Mouse (Mus musculus) midbrain, embryonic 10.5 days (tissue): ENCODE data around the gene Ubfd1. TPM values are rescaled to one million over a fixed set of nuclear protein-coding genes. Genes with fewer than 3 reads are reported as not detected.

Source experiments
- DNase-seq: peaks from one replicate; pipeline ENCODE4 v3.0.0-alpha.2; 2017; ENCODE audit warnings: low spot score
- H3K27ac ChIP-seq: fragments of 300-500 bp; sonication (generic); replicated peaks from 2 replicates; pipeline ENCODE4 v1.5.1; 2016; ENCODE audit warnings: mild to moderate bottlenecking
- H3K27me3 ChIP-seq: fragments of 300-500 bp; sonication (generic); 2 replicates; pipeline ENCODE4 v1.6.1; 2016; ENCODE audit warnings: low read depth, mild to moderate bottlenecking; ENCODE audit not compliant: poor library complexity, severe bottlenecking
- H3K36me3 ChIP-seq: fragments of 300-500 bp; sonication (generic); 2 replicates; pipeline ENCODE4 v1.6.1; 2016; ENCODE audit warnings: mild to moderate bottlenecking, moderate library complexity
- H3K4me1 ChIP-seq: fragments of 300-500 bp; sonication (generic); 2 replicates; pipeline ENCODE4 v1.6.1; 2016
- H3K4me3 ChIP-seq: fragments of 300-500 bp; sonication (generic); 2 replicates; pipeline ENCODE4 v1.5.1; 2016; ENCODE audit warnings: mild to moderate bottlenecking, moderate library complexity
- H3K9me3 ChIP-seq: fragments of 300-500 bp; sonication (generic); replicated peaks from 2 replicates; pipeline ENCODE4 v1.6.1; 2016; ENCODE audit warnings: mild to moderate bottlenecking
- WGBS: fragments of 180-500 bp; shearing (Covaris S2); methylation state at CpG from one replicate; pipeline ENCODE4 v1.1.7; 2016; 5-methylcytosine and 5-hydroxymethylcytosine counted together
- polyA plus RNA-seq: library from polyadenylated mRNA; unstranded; fragments of >200 nt; fragmentation: Nextera tagmentation; extraction: Ambion mirVana; gene quantifications from 2 replicates; pipeline ENCODE4 v1.2.1, GENCODE M21; 2016

Gene Ubfd1
- polyA plus RNA-seq, result 64.7 and 65.7 TPM in 2 replicates

DNA sequence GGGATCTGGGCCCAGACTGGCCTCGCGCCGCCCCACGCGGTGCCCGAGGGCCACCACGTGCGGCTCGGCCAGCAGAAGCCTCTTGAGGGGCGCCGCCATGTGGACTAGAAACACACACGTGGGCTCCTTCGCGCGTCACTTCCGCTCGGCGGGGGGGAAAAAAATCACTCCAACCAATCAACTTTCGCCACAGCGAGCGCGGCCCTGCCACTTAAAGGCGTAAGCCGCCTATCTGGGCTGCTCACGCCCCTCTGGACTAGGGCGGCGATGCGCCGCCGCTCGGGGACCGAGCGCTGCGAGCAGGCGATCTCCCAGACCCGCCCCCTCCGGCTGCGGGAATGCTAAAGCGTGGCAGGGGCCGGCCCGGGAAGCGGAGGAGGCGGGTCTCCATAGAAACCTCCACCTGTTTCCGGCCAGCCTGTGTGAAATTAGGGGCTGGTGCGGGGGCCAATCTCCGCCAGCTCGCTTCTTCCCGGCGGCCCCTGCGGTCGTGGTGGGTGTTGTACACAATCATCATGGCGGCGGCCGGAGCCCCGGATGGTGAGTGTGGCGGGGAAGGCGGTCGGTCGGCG is at the start of gene Ubfd1, which contains the start of gene Ears2:
TSS of gene Ubfd1 (plus strand) at position 231 of the 572 bp plus-strand sequence.
TSS of gene Ears2 (minus strand) at position 319 of the 572 bp plus-strand sequence.
- DNase-seq, result peak; percentile 96

DNA sequence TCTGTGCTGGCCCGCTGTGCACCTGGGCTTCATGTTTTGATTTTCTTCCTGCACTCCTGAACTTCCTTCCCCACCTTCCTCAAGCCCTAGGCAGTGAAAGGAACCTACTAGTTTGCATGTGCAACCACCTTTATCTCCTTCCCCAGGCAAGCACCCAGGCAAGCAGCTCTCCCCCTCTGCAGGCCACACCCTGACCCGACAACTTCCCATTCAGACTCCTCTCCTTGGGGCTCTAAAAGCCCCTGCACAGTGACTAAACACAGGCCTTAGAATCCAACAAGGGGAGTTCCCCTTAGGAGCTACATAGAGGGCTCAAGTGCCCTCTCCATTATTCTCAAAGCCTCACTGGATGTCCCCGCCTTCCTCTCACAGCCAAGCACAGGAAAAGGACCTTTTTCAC is 48.7 kb upstream of the Ubfd1 start:
- Histone ChIP-seq H3K9me3 (no peaks in the 10 kb centered on the region), H3K4me1 (peaks cover 49% of the 10 kb centered on the region), H3K36me3 (peaks cover 39% of the 10 kb centered on the region), H3K27me3 (no peaks in the 10 kb centered on the region), H3K4me3 (peak overlapping the region; percentile 64; the same call in 1 of the 2 replicates), H3K27ac (peak overlapping the region; percentile 38)
- 77% methylated on average over 3 of the region's 3 CpGs for WGBS
- no peak for DNase-seq

More for the DNA sequence above, at the start of gene Ubfd1, which contains the start of gene Ears2:
- peaks cover 47% of the 10 kb centered on the region for H3K36me3 ChIP-seq
- H3K27me3 ChIP-seq, result no peaks in the 10 kb centered on the region
- peaks cover 34% of the 10 kb centered on the region for H3K4me1 ChIP-seq
- WGBS, result under 1% methylated on average over 60 of the region's 60 CpGs
- peak within 1 kb of the TSS; percentile 97 for H3K27ac ChIP-seq
- peak within 1 kb of the TSS; percentile 99 for H3K4me3 ChIP-seq
- H3K9me3 ChIP-seq, result no peaks in the 10 kb centered on the region

DNA sequence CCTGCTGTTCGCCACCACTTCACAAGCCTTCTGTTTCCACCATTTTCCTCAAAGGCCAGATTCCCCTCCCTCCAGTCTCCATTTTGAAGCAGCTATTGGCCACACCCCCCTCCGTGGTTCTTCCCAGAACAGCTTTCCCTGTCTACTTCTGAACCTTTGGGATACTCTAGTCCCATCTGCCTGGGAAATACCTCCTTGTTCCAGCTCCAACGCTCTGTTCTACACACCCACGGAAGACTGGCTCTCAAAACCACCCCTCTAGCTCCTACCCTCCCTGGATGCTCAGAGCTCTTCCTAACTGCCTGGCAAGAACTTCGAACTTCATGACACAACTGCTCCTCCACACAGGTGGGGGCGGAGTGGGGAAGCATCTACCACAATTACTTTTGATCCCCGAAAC is 48.0 kb upstream of the Ubfd1 start:
- no peaks in the 10 kb centered on the region for H3K9me3 ChIP-seq
- H3K27ac ChIP-seq, result peak overlapping the region; percentile 38; the same call in 1 of the 2 replicates
- H3K4me3 ChIP-seq, result peak overlapping the region; percentile 64
- WGBS, result 86% methylated on average over 7 of the region's 7 CpGs
- peaks cover 49% of the 10 kb centered on the region for H3K4me1 ChIP-seq
- H3K36me3 ChIP-seq, result peaks cover 34% of the 10 kb centered on the region
- no peaks in the 10 kb centered on the region for H3K27me3 ChIP-seq
- no peak for DNase-seq

DNA sequence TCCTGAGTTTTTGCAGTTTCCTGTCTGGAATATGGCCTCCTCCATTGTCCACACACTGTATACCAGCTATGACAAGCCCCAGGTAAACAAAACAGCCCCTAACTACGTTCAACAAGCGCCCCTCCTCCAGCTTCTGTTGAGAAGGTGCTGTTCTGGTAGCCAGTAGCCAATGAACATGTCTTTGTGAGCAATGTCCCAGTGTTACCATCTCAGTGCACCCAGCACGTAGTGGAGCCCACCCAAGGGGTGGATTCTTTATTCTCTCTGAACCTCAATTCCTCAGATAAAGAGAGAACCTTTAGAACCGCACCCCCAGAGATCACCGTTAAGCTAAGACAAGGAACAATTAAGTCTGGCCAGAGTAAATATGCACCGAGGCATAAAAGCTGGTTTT is 46.7 kb upstream of the Ubfd1 start:
- no peaks in the 10 kb centered on the region for H3K9me3 ChIP-seq
- 4% methylated on average over 6 of the region's 6 CpGs for WGBS
- peaks cover 45% of the 10 kb centered on the region for H3K4me1 ChIP-seq
- no peaks in the 10 kb centered on the region for H3K27me3 ChIP-seq
- H3K4me3 ChIP-seq, result peak overlapping the region; percentile 64
- H3K36me3 ChIP-seq, result peaks cover 28% of the 10 kb centered on the region
- H3K27ac ChIP-seq, result peak overlapping the region; percentile 92
- DNase-seq, result no peak

DNA sequence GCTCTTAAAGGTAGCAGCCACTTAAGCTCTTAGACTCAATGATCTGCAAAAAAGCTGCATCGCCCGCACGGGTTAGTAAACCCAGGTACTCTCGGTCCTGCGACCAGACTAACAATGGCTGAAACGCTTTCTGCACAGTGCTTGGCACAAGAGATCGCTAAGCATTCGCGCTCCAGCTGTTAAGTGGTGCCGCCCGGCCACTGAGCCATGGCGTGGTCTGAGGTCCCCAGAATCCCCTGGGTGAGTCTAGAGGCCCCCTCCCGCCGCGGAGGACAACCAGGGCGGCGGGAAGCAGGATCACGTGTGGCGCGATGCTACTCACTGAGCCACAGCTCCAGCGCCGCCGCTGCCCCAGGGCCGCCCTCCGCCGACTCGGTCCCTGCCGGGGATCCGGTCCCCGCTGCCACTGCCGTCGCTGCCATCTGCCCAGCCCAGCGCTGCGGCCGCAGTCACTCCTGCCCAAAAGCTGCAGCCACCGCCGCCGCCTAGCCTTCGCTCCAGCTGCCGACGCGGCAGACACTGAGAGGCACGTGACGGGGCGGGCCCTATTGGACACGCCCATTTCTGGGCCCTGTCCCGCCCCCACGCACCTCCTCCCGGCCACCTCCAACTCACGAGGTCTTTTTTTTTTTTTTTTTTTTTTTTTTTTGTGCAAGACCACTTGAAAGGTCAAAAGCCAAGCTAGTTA is 46.2 kb upstream of the Ubfd1 start, which contains the start of gene Gga2:
TSS of gene Gga2 (minus strand) at position 556 of the 688 bp plus-strand sequence.
- Histone ChIP-seq H3K36me3 (peaks cover 23% of the 10 kb centered on the region), H3K4me3 (peak within 1 kb of the TSS; percentile 64), H3K27ac (peak within 1 kb of the TSS; percentile 92), H3K27me3 (no peaks in the 10 kb centered on the region), H3K4me1 (peaks cover 39% of the 10 kb centered on the region), H3K9me3 (no peaks in the 10 kb centered on the region)
- under 1% methylated on average over 50 of the region's 50 CpGs for WGBS
- DNase-seq, result peak; percentile 90

DNA sequence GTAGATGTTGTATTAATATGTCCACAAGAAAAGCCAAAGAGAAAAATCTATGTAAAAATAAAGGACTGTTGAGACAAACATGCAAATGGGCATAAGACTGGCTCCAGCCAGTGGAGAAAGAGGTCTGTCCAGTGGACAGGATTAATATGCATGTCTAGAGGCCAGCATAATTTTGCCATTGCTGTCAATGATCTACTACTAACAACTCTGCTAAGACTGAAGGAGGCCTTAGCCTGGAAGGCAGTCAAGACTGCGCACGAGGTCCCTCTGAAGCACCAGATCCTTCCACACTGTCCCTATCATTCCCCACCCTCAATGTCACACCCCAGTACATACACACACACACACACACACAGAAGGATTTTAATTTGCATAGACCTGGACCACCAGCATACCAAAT is 44.8 kb upstream of the Ubfd1 start:
- H3K4me1 ChIP-seq, result peaks cover 27% of the 10 kb centered on the region
- no peaks in the 10 kb centered on the region for H3K27me3 ChIP-seq
- no peaks in the 10 kb centered on the region for H3K9me3 ChIP-seq
- H3K27ac ChIP-seq, result no peak overlapping the region
- no peak overlapping the region for H3K4me3 ChIP-seq
- H3K36me3 ChIP-seq, result peaks cover 13% of the 10 kb centered on the region
- 100% methylated on average over 2 of the region's 2 CpGs for WGBS
- DNase-seq, result no peak

DNA sequence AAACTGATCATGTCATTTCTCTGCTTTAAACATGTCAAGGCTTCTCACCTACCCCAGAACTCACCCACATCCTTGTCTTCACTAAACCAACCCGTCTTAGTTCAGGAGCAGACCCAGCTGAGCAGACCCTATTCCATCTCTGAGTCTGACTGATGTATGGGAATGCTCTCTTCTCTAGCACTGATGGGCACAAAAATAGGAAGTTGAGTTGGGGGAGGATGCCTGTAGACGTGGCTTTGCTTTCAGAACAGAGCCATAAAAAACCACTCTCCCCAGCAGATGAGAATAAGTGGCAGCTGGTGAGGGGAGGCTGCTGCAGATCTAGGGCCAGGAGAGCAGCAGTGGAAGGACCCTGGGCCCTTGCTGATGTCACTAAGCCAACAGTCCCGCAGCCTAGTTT is 33.6 kb upstream of the Ubfd1 start:
- Histone ChIP-seq H3K27ac (no peak overlapping the region), H3K27me3 (no peaks in the 10 kb centered on the region), H3K36me3 (peaks cover 18% of the 10 kb centered on the region), H3K9me3 (no peaks in the 10 kb centered on the region), H3K4me3 (no peak overlapping the region), H3K4me1 (no peaks in the 10 kb centered on the region)
- 79% methylated on average over 3 of the region's 3 CpGs for WGBS
- DNase-seq, result no peak

DNA sequence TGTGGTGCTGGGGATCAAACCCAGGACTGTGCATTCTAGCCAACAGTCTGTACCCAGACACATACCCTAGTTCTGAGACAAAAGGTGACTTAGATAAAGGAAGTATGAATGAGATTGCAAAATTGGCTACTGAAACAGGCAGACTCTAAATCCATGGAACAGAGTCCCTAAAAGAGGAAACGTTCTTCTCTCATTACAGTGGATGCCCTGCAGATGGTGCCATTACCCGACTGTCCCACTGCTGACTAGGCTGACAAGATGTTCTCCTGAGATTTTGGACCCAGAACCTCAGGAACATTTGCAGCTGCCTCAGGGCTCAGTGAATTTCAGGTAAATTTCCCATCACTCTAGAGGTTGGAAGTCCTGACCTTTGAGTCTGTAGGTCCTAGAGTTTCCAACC is 32.6 kb upstream of the Ubfd1 start:
- Histone ChIP-seq H3K9me3 (no peaks in the 10 kb centered on the region), H3K4me3 (no peak overlapping the region), H3K4me1 (no peaks in the 10 kb centered on the region), H3K27me3 (no peaks in the 10 kb centered on the region), H3K36me3 (peaks cover 28% of the 10 kb centered on the region), H3K27ac (no peak overlapping the region)
- no peak for DNase-seq
- 54% methylated on average over 2 of the region's 2 CpGs for WGBS

DNA sequence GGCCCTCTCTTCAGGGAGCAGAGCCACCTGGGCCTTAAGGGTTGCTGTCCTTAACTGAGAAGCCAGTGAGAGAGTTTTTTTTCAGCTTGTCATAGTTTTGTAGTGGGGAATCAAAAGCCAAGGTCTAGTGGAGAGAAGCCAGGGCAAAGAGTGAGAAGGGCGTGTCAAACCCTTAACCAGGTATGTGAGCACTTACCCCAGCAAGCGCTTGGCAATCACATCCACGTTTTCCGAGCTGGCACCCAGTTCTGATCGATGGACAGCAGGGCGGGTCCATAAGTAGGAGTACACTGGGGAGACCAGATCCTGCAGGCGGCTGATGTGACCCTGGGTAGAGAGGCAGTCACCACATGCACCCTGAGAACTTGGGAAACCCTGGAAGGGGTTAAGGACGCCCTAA is 22.9 kb upstream of the Ubfd1 start:
- H3K36me3 ChIP-seq, result peaks cover 90% of the 10 kb centered on the region
- DNase-seq, result no peak
- 89% methylated on average over 8 of the region's 8 CpGs for WGBS
- no peaks in the 10 kb centered on the region for H3K27me3 ChIP-seq
- no peaks in the 10 kb centered on the region for H3K9me3 ChIP-seq
- no peak overlapping the region for H3K4me3 ChIP-seq
- H3K27ac ChIP-seq, result no peak overlapping the region
- no peaks in the 10 kb centered on the region for H3K4me1 ChIP-seq

DNA sequence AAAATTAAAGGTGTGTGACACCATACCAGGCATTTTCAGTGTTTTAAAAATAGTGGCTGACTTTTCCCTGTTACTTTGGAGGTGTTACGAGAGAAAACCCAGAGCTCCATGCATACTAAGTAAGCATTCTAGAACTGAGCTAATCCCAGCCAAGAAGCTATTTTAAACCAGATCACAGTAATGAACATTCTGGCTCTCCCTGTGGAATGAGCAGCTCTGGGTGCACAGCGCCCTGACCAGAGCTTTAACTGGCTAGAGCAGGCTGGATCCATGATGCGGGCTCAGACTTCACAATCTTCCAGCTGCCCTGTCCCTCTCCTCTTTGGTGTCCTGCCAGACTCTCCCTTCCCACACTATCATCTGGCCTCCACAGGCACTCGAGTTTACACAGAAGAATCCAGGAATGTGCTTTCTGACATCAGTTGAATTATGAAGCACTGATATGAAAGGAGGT is 21.8 kb upstream of the Ubfd1 start:
- H3K27ac ChIP-seq, result no peak overlapping the region
- 87% methylated on average over 4 of the region's 4 CpGs for WGBS
- H3K27me3 ChIP-seq, result no peaks in the 10 kb centered on the region
- H3K36me3 ChIP-seq, result peaks cover 88% of the 10 kb centered on the region
- H3K4me1 ChIP-seq, result no peaks in the 10 kb centered on the region
- no peaks in the 10 kb centered on the region for H3K9me3 ChIP-seq
- no peak overlapping the region for H3K4me3 ChIP-seq
- DNase-seq, result no peak

DNA sequence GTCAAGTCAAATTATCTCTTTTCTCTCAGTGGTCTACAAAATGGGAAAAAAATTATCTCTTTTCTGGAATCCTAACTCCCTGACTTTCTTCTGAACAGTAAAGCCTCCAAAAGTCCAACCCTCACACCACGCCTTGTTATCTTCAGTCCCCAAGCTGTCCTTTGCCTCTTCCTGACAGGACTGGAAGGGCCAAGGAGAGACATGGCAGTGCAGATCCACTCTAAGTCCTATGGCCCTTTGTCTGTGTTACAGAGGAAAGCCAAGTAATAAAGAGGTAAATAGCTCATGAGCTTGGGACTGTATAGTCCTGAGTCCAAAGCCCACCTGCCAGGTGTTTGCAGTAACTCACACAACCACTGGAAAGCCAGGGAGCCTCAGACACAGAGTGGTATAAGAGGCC is 21.3 kb upstream of the Ubfd1 start:
- peaks cover 86% of the 10 kb centered on the region for H3K36me3 ChIP-seq
- no peak overlapping the region for H3K4me3 ChIP-seq
- WGBS, result 90% methylated on average over 1 of the region's 1 CpGs
- no peaks in the 10 kb centered on the region for H3K9me3 ChIP-seq
- no peaks in the 10 kb centered on the region for H3K27me3 ChIP-seq
- H3K4me1 ChIP-seq, result no peaks in the 10 kb centered on the region
- no peak overlapping the region for H3K27ac ChIP-seq
- DNase-seq, result no peak

DNA sequence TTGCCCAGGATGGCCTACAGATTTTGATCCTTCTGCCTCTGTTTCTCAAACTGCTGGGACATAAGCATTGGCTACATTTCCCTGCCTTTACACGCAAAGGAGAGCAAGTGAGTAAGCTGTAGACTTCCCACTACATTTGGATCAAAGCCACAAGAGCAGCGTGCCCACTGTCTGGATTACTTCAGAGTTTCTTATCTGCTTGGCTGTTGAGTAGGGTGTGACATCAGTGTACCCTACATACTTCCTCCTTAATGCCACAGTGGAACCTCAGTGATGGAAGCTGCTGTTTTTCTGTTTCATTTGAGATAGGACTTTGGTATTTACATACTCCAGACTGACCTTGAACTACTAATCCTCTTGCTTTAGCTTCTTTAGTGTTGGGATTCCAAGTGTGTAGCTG is 20.2 kb upstream of the Ubfd1 start:
- no peaks in the 10 kb centered on the region for H3K4me1 ChIP-seq
- H3K27ac ChIP-seq, result no peak overlapping the region
- no peaks in the 10 kb centered on the region for H3K9me3 ChIP-seq
- 94% methylated on average over 2 of the region's 2 CpGs for WGBS
- peaks cover 84% of the 10 kb centered on the region for H3K36me3 ChIP-seq
- no peaks in the 10 kb centered on the region for H3K27me3 ChIP-seq
- no peak overlapping the region for H3K4me3 ChIP-seq
- DNase-seq, result no peak

DNA sequence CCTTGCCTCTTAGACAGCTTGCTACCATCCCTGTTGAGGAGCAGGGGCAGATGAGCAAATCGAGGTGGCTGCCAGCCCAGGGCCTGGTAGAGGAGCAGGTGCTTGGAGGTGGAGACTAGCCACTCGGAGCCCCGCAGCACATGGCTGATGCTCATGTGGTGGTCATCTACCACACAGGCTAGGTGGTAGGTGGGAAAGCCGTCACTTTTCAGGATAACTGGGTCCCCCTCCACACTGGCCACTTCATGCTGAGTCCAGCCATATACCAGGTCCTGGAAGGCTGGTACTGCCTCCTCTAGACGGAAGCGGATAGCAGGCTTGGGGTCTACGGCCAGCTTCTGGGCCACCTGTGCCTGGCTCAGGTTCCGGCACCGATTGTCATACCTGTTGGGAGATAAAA is 18.8 kb upstream of the Ubfd1 start:
- H3K27me3 ChIP-seq, result no peaks in the 10 kb centered on the region
- H3K4me1 ChIP-seq, result no peaks in the 10 kb centered on the region
- WGBS, result 94% methylated on average over 9 of the region's 9 CpGs
- no peak overlapping the region for H3K27ac ChIP-seq
- H3K36me3 ChIP-seq, result peaks cover 78% of the 10 kb centered on the region
- no peaks in the 10 kb centered on the region for H3K9me3 ChIP-seq
- no peak overlapping the region for H3K4me3 ChIP-seq
- no peak for DNase-seq
